Mouse (Mus musculus) adrenal gland, adult 10 weeks (tissue): Measurements from ENCODE around the gene Aqp1. TPM values are rescaled to one million over a fixed set of nuclear protein-coding genes. Genes with fewer than 3 reads are reported as not detected.

ENCODE experiments used
- polyA plus RNA-seq: library from polyadenylated mRNA; stranded (reverse); fragments of 350-450 nt; fragmentation: Illumina TruSeq; extraction: RNeasy Lipid Tissue Mini Kit (QIAGEN cat#74804); gene quantifications from one replicate; pipeline ENCODE4 v1.2.3, GENCODE M21; 2014; ENCODE audit warnings: low read depth, low replicate concordance

Gene Aqp1
- polyA plus RNA-seq: 9.0 TPM

DNA sequence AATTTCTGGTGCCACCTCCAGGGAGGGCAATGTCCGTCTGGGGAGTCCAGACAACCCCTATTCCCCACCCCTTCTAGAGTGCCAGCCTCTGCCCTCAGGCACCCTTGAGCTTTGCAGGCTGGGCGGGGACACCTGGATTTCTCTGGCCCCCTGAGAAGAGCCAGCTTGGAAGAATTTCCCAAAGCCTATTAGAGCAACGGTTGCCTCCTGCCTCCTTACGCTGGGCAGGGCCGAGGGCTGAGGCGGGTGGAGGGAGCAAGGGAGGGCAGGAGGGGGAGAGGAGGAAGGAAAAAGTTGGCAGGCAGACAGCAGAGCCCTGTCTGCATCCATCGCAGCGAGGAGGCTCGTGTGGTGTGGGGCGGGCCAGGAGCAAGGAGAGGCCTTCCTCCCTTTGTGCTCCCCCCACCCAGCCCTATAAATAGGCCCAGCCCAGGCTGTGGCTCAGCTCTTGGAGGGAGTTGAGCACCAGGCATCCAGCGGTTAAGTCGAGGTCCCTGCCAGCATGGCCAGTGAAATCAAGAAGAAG is at the start of gene Aqp1:
Gene Aqp1 (plus strand): TSS at position 444 of the 526 bp plus-strand sequence.

DNA sequence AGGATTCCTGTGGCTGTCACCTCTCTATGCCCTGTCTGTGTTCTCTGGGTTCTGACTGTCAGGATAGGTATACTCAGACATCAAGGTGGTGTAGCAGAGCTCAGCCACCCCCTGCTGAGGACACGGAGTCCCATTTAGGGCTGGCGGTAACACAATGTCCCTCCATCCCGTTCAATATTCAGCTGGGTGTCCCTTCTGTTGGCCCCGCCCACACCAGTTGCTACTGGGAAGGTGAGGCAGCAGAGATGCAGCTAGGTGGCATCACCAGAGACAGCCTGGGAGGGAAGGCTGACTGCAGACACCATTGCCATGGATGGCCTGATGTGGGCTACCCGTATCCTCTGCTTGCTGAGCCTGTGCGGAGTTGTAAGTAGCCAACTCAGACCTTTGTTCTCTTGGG is 39.8 kb downstream of the Aqp1 start, which contains the start of gene Ghrhr:
Gene Ghrhr (plus strand): TSS at position 220 of the 400 bp plus-strand sequence.

Other genes starting within 250 kb of the Aqp1 start
- gene Crhr2, start 203.4 kb upstream of the Aqp1 start, polyA plus RNA-seq: not detected
- gene Inmt, start 161.4 kb upstream of the Aqp1 start, polyA plus RNA-seq: 3.3 TPM
- 2.6 TPM for gene Mindy4, start 133.0 kb upstream of the Aqp1 start, polyA plus RNA-seq
- gene Ghrhr, start 39.9 kb downstream of the Aqp1 start, polyA plus RNA-seq: not detected
- 15.7 TPM for gene Adcyap1r1, start 115.5 kb downstream of the Aqp1 start, polyA plus RNA-seq